Mouse (Mus musculus) olfactory bulb, adult 2 months (tissue): ENCODE results near the gene Ppm1l. TPM values are rescaled to one million over a fixed set of nuclear protein-coding genes. Genes with fewer than 3 reads are reported as not detected.
"Not testable (repeated sequence)": the region's sequence is repeated elsewhere in the genome, so short reads cannot be mapped to it uniquely, and the experiment has no call there.

Experiments
- H3K27ac ChIP-seq: fragments of 200-500 bp; 2 replicates; pipeline ENCODE4 v1.5.1; 2012; ENCODE audit warnings: low read depth, low read length; ENCODE audit not compliant: insufficient read depth
- H3K4me1 ChIP-seq: fragments of 200-500 bp; 2 replicates; pipeline ENCODE4 v1.6.1; 2012; ENCODE audit warnings: low read length; ENCODE audit not compliant: control insufficient read depth, insufficient read depth
- H3K4me3 ChIP-seq: fragments of 200-500 bp; 2 replicates; pipeline ENCODE4 v1.5.1; 2012; ENCODE audit warnings: mild to moderate bottlenecking, low read depth, low read length, moderate library complexity; ENCODE audit not compliant: insufficient read depth
- CTCF ChIP-seq: fragments of 200-500 bp; IDR thresholded peaks from 2 replicates; pipeline ENCODE4 v1.5.1; 2012; ENCODE audit warnings: low read depth, mild to moderate bottlenecking, low read length, moderate library complexity; ENCODE audit not compliant: insufficient read depth
- POLR2A ChIP-seq: fragments of 200-500 bp; IDR thresholded peaks from 2 replicates; pipeline ENCODE4 v1.6.1; 2012; ENCODE audit warnings: mild to moderate bottlenecking, low read depth, low read length, moderate library complexity; ENCODE audit not compliant: insufficient read depth
- WGBS: fragments of 180-500 bp; shearing (Covaris S2); methylation state at CpG from one replicate; pipeline ENCODE4 v1.1.7; 2018; 5-methylcytosine and 5-hydroxymethylcytosine counted together
- polyA plus RNA-seq: library from polyadenylated mRNA; stranded (reverse); fragments of >200 nt; gene quantifications from 2 replicates; pipeline ENCODE4 v1.2.4, GENCODE M21; 2012; ENCODE audit warnings: low replicate concordance; ENCODE audit not compliant: missing spikeins, insufficient read depth, insufficient read length

Ppm1l gene
- polyA plus RNA-seq, 1 experiment = not detected

DNA sequence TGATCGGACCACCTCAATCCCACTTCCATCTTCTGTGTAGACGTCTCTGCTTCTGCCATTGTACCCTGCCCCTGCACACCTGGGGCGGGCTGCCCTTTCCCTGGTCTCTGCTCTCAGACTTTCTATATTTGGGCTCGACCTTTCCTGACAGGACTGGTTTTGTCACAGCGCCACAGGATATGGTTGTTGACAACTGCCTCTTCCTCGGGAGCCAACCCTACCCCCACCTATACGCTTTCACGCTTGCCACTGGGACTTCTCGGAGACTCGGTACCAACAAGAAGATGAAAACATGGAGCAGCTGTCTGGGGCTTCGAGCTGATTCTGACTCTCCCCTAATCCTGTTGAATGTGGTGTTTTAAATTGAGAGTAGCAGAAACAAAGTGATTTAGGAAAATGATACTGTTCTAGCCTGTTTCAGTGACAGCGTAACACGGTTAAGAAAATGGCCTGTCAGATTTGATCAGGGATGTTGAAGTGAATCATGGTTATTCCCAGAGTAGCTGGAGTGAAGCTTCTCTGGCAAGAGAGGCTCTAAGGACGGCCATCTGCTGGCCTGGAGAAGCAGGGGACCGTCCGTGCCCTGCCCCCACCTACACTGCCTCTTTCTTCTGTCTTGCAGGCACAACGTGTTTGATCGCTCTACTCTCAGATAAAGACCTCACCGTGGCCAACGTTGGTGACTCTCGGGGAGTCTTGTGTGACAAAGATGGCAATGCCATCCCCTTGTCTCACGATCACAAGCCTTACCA lies 232.2 kb downstream of the Ppm1l start:
- no peak overlapping the region for H3K4me3 ChIP-seq
- no peak overlapping the region for H3K27ac ChIP-seq
- H3K4me1 ChIP-seq = peaks cover 5% of the 10 kb centered on the region
- no peak for TF ChIP-seq CTCF
- no peak for TF ChIP-seq POLR2A
- WGBS = 83% methylated on average over 22 of the region's 22 CpGs

DNA sequence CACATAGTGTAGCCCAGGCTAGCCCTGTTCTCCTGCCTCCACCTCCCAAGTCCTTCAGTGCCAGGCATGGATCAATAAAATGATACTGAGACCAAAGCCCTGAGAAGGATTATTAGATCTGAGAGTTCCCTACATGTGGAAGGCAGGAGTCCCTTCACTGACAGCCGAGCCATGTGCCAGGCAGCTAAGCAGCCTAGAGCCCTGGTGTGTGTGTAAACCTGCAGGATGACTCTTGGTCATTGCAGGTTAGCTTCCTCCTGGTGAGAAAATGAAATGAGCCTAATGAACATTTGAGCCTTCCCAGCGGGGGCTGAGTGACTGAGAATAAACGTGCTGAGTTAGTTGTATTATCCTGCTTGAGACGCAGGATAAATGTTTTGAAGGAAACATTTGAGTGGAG lies 232.9 kb downstream of the Ppm1l start:
- no peak overlapping the region for H3K27ac ChIP-seq
- peaks cover 5% of the 10 kb centered on the region for H3K4me1 ChIP-seq
- WGBS = 83% methylated on average over 4 of the region's 4 CpGs

DNA sequence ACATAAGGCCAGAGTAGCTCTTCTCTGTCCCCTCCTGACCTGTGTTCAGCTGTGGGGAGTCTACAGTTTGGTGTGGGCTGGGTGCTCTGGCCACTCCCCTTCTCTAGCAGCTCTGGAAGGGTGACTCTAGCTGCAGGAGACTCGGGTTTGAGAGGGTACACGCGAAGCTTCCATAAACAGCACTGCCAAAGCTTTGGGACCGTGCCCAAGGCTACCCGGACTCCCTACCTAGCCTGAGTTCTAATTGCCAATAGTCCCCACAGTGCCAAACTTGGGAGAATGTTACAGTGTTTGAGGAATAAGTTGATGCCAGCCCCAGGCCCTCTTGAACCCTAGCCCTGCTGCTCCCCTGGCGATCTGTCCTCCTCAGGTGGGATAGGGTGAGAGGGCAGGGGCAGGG lies 238.8 kb downstream of the Ppm1l start:
- no peak overlapping the region for H3K4me3 ChIP-seq
- 61% methylated on average over 6 of the region's 6 CpGs for WGBS
- TF ChIP-seq POLR2A (no peak), CTCF (no peak)

More for the DNA sequence above, 232.9 kb downstream of the Ppm1l start:
- H3K4me3 ChIP-seq = no peak overlapping the region
- TF ChIP-seq CTCF = no peak
- TF ChIP-seq POLR2A = no peak

DNA sequence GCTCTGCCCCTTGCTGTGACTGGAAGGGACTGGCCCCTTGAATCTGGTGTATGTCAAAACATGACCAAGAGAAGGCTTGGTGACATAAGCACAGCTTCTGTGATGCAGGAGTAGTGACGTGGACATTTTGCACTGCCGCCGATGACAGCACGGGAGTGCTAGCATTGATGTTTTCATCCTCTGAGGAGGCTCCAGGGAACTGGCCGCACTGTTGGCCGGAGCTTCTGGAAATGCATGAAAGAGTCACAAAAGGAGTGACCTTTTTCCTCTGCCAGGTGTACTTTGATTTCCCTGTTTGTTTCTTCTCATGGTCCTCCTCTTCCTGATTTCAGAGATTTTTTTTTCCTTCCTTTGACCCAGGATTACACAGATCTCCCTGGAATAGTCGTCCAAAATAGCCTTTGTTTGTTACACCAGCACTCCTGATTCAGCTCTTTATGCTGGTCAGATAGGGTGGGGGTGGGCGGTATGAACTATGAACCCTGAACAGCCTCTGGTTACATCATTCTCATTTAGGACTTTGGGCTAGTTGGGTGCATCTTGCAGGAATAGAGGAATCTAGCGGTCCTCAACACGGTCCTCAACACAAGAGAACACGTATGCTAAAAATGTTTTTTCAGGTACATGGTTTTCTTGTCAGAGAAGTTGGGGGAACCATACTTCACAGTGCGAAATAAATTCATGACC lies 239.6 kb downstream of the Ppm1l start:
- Histone ChIP-seq H3K27ac (no peak overlapping the region), H3K4me3 (no peak overlapping the region), H3K4me1 (peaks cover 18% of the 10 kb centered on the region)
- TF ChIP-seq CTCF = no peak
- no peak for TF ChIP-seq POLR2A
- 88% methylated on average over 12 of the region's 12 CpGs for WGBS

More for the DNA sequence above, 238.8 kb downstream of the Ppm1l start:
- H3K27ac ChIP-seq = no peak overlapping the region
- peaks cover 18% of the 10 kb centered on the region for H3K4me1 ChIP-seq

DNA sequence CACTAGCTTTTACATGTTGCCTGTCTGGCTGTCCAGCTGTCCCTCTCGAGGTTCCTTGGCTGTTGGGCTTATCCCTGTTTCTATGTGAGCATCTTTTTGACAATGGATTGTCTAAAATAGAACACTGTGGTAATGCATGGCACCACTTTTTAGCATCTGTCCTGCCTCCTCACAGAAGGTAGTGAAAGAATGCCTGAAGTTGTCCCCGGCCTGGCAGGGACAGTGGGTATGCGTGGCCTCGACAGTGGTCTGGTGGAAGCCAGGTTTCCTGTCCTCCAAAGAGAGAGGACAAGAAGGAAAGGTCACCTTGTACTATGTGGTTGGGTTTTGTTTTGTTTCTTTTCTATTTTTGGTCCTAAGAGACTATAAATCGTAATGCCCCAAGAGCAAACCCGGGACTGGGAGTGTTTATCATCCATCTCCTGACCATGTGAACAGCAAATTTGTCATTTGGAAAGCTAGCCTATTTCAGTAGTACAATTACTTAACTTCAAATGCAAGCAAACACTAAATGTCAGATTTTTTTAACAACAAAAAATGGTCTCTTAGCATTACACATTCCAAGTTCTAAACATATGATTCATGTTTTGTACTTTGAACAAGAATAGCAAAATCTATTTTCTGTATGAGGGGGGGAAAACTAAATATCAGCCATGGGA lies 242.8 kb downstream of the Ppm1l start:
- Histone ChIP-seq H3K4me1 (peaks cover 18% of the 10 kb centered on the region), H3K4me3 (no peak overlapping the region), H3K27ac (peak overlapping the region; percentile 85)
- 75% methylated on average over 6 of the region's 6 CpGs for WGBS
- TF ChIP-seq CTCF = no peak
- TF ChIP-seq POLR2A = no peak

DNA sequence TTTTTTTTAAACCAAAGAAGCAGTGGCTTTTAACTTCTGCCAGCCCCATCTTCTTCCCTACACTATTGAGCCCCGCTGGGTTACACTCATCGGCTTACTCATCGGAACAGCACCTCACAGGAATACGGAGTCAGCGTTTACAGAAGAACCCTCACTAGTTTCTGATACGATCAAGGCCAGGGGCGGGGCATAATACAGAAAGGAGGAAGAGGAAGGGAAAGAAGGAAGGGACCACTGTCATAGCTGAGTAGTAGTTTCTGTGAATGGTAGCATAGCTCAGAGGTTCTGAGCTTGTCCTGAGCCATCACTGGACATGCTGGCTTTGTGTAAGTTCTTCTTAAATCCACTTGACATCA lies 243.3 kb downstream of the Ppm1l start:
- Histone ChIP-seq H3K4me1 (peaks cover 18% of the 10 kb centered on the region), H3K4me3 (no peak overlapping the region), H3K27ac (peak overlapping the region; percentile 59; the same call in 1 of the 2 replicates)
- 53% methylated on average over 7 of the region's 7 CpGs for WGBS
- no peak for TF ChIP-seq POLR2A
- TF ChIP-seq CTCF = no peak

DNA sequence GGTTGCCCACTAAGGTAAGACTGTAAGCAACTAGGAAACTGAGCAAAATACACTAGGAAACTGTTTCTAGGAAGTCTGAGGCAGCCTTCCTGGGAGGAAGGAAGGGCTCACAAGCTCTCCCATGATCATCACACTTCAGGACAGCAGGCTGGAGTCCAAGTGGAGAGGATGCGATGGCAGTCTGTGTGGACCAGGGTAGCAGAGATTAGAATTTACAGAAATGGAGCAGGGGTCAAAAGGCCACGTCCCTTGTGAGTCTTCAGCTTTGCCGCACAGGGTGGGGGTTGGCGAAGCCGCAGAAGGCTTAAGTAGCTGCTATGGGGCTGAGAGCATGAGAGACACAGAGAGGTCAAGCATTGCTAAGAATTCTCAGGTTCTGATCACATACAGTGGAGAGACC lies 245.0 kb downstream of the Ppm1l start:
- Histone ChIP-seq H3K4me3 (no peak overlapping the region), H3K27ac (no peak overlapping the region), H3K4me1 (peaks cover 11% of the 10 kb centered on the region)
- no peak for TF ChIP-seq CTCF
- no peak for TF ChIP-seq POLR2A
- WGBS = 91% methylated on average over 5 of the region's 5 CpGs

DNA sequence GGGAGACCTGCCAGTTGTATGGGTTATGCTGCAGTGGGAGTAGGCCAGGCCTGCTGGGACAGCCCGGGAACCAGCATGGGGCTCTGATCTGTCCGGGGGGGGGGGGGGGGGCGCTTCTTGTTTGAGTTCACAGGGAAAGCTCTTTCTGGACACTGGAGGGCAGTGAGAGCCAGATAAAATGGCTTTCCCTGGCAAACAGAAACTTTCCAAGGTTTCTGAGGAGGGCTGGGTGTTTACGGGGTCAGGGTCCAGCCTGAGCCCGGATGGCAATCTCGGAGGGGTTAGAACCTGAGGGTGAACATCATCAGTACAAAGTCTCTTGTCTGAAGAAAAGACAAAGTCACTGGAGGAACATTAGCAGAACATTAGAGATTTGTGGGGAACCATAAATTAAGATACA lies 246.7 kb downstream of the Ppm1l start:
- WGBS = 79% methylated on average over 6 of the region's 6 CpGs
- TF ChIP-seq POLR2A (no peak), CTCF (no peak)
- peaks cover 7% of the 10 kb centered on the region for H3K4me1 ChIP-seq
- H3K4me3 ChIP-seq = no peak overlapping the region
- no peak overlapping the region for H3K27ac ChIP-seq

DNA sequence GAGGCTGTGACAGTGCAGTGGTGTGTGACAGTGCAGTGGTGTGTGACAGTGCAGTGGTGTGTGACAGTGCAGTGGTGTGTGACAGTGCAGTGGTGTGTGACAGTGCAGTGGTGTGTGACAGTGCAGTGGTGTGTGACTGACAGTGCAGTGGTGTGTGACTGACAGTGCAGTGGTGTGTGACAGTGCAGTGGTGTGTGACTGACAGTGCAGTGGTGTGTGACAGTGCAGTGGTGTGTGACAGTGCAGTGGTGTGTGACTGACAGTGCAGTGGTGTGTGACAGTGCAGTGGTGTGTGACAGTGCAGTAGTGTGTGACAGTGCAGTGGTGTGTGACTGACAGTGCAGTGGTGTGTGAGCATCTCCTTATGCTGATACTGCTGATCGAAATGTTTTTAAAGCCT lies 248.9 kb downstream of the Ppm1l start:
- H3K27ac ChIP-seq, H3K4me3 ChIP-seq, H3K4me1 ChIP-seq: not testable (repeated sequence)
- 100% methylated on average over 1 of the region's 1 CpGs for WGBS
